Mouse (Mus musculus): ENCODE measurements around the gene Tagap1. TPM values are rescaled to one million over a fixed set of nuclear protein-coding genes. Genes with fewer than 3 reads are reported as not detected.
"Not testable (repeated sequence)": the region's sequence is repeated elsewhere in the genome, so short reads cannot be mapped to it uniquely, and the experiment has no call there.

Tagap1 gene
- polyA plus RNA-seq (2012; fragmentation: generic; extraction: Trizol) = 12.2 TPM

GRCm38 (mm10) chr17:6960776-6961175 is at the start of gene Tagap1:
Gene Tagap1, minus strand, starts transcription at chr17:6961156.
- not testable (repeated sequence) for H3K79me2 ChIP-seq (ENCODE audit: control insufficient read depth, insufficient read depth); H3K36me3 ChIP-seq (ENCODE audit: control insufficient read depth, insufficient read depth); H3K27me3 ChIP-seq (ENCODE audit: control insufficient read depth, insufficient read depth, insufficient read length)
- peak within 1 kb of the TSS; percentile 22 for H3K4me3 ChIP-seq
- peak within 1 kb of the TSS; percentile 47 for H3ac ChIP-seq (ENCODE audit: control insufficient read depth, insufficient read length)
- peak within 1 kb of the TSS; percentile 62 for H3K4me2 ChIP-seq (ENCODE audit: low read depth)

GRCm38 (mm10) chr17:7009901-7010300 is 48.9 kb upstream of the Tagap1 start:
- not testable (repeated sequence) for H3K27me3 ChIP-seq (ENCODE audit: control insufficient read depth, insufficient read depth, insufficient read length); H3ac ChIP-seq (ENCODE audit: control insufficient read depth, insufficient read length)
- peak overlapping the region; percentile 58 for H3K4me2 ChIP-seq (ENCODE audit: low read depth)

GRCm38 (mm10) chr17:7009440-7009839 is 48.5 kb upstream of the Tagap1 start:
- H3K79me2 ChIP-seq (ENCODE audit: control insufficient read depth, insufficient read depth); H3K4me2 ChIP-seq (ENCODE audit: low read depth); H3K36me3 ChIP-seq (ENCODE audit: control insufficient read depth, insufficient read depth); H3K27me3 ChIP-seq (ENCODE audit: control insufficient read depth, insufficient read depth, insufficient read length); H3K4me3 ChIP-seq; H3ac ChIP-seq (ENCODE audit: control insufficient read depth, insufficient read length): not testable (repeated sequence)

More at GRCm38 (mm10) chr17:7009901-7010300, 48.9 kb upstream of the Tagap1 start:
- not testable (repeated sequence) for H3K79me2 ChIP-seq (ENCODE audit: control insufficient read depth, insufficient read depth); H3K4me3 ChIP-seq; H3K36me3 ChIP-seq (ENCODE audit: control insufficient read depth, insufficient read depth)

GRCm38 (mm10) chr17:7008885-7009284 is 47.9 kb upstream of the Tagap1 start:
- H3K4me3 ChIP-seq; H3K36me3 ChIP-seq (ENCODE audit: control insufficient read depth, insufficient read depth); H3K27me3 ChIP-seq (ENCODE audit: control insufficient read depth, insufficient read depth, insufficient read length); H3K79me2 ChIP-seq (ENCODE audit: control insufficient read depth, insufficient read depth); H3K4me2 ChIP-seq (ENCODE audit: low read depth); H3ac ChIP-seq (ENCODE audit: control insufficient read depth, insufficient read length): not testable (repeated sequence)

GRCm38 (mm10) chr17:7005646-7006045 is 44.7 kb upstream of the Tagap1 start:
- H3K79me2 ChIP-seq (ENCODE audit: control insufficient read depth, insufficient read depth); H3K27me3 ChIP-seq (ENCODE audit: control insufficient read depth, insufficient read depth, insufficient read length); H3K36me3 ChIP-seq (ENCODE audit: control insufficient read depth, insufficient read depth); H3ac ChIP-seq (ENCODE audit: control insufficient read depth, insufficient read length); H3K4me3 ChIP-seq; H3K4me2 ChIP-seq (ENCODE audit: low read depth): not testable (repeated sequence)

GRCm38 (mm10) chr17:7003392-7003791 is 42.4 kb upstream of the Tagap1 start:
- not testable (repeated sequence) for H3K79me2 ChIP-seq (ENCODE audit: control insufficient read depth, insufficient read depth); H3K27me3 ChIP-seq (ENCODE audit: control insufficient read depth, insufficient read depth, insufficient read length); H3ac ChIP-seq (ENCODE audit: control insufficient read depth, insufficient read length); H3K4me3 ChIP-seq; H3K36me3 ChIP-seq (ENCODE audit: control insufficient read depth, insufficient read depth); H3K4me2 ChIP-seq (ENCODE audit: low read depth)

- H3ac ChIP-seq (ENCODE audit: control insufficient read depth, insufficient read length); H3K4me2 ChIP-seq (ENCODE audit: low read depth); H3K4me3 ChIP-seq; H3K79me2 ChIP-seq (ENCODE audit: control insufficient read depth, insufficient read depth); H3K36me3 ChIP-seq (ENCODE audit: control insufficient read depth, insufficient read depth); H3K27me3 ChIP-seq (ENCODE audit: control insufficient read depth, insufficient read depth, insufficient read length): not testable (repeated sequence)
These were observed 41.0 kb upstream of the Tagap1 start for GRCm38 (mm10) chr17:7001790-7002585.

GRCm38 (mm10) chr17:6997778-6998490 is 37.0 kb upstream of the Tagap1 start:
- not testable (repeated sequence) for H3K36me3 ChIP-seq (ENCODE audit: control insufficient read depth, insufficient read depth); H3K27me3 ChIP-seq (ENCODE audit: control insufficient read depth, insufficient read depth, insufficient read length); H3K4me2 ChIP-seq (ENCODE audit: low read depth); H3ac ChIP-seq (ENCODE audit: control insufficient read depth, insufficient read length); H3K79me2 ChIP-seq (ENCODE audit: control insufficient read depth, insufficient read depth); H3K4me3 ChIP-seq

- not testable (repeated sequence) for H3K4me2 ChIP-seq (ENCODE audit: low read depth); H3K79me2 ChIP-seq (ENCODE audit: control insufficient read depth, insufficient read depth); H3ac ChIP-seq (ENCODE audit: control insufficient read depth, insufficient read length); H3K36me3 ChIP-seq (ENCODE audit: control insufficient read depth, insufficient read depth); H3K27me3 ChIP-seq (ENCODE audit: control insufficient read depth, insufficient read depth, insufficient read length); H3K4me3 ChIP-seq
These were observed 35.9 kb upstream of the Tagap1 start for GRCm38 (mm10) chr17:6996826-6997225.

- H3K4me2 ChIP-seq (ENCODE audit: low read depth); H3ac ChIP-seq (ENCODE audit: control insufficient read depth, insufficient read length); H3K4me3 ChIP-seq; H3K79me2 ChIP-seq (ENCODE audit: control insufficient read depth, insufficient read depth); H3K27me3 ChIP-seq (ENCODE audit: control insufficient read depth, insufficient read depth, insufficient read length); H3K36me3 ChIP-seq (ENCODE audit: control insufficient read depth, insufficient read depth): not testable (repeated sequence)
These were observed 34.5 kb upstream of the Tagap1 start for GRCm38 (mm10) chr17:6995504-6995903.

- not testable (repeated sequence) for H3K79me2 ChIP-seq (ENCODE audit: control insufficient read depth, insufficient read depth); H3K4me2 ChIP-seq (ENCODE audit: low read depth); H3K27me3 ChIP-seq (ENCODE audit: control insufficient read depth, insufficient read depth, insufficient read length); H3ac ChIP-seq (ENCODE audit: control insufficient read depth, insufficient read length); H3K4me3 ChIP-seq; H3K36me3 ChIP-seq (ENCODE audit: control insufficient read depth, insufficient read depth)
These were observed 25.2 kb upstream of the Tagap1 start for GRCm38 (mm10) chr17:6986118-6986517.

GRCm38 (mm10) chr17:6980144-6980543 is 19.2 kb upstream of the Tagap1 start:
- H3K4me2 ChIP-seq (ENCODE audit: low read depth) = peak overlapping the region; percentile 20
- H3K79me2 ChIP-seq (ENCODE audit: control insufficient read depth, insufficient read depth); H3ac ChIP-seq (ENCODE audit: control insufficient read depth, insufficient read length); H3K36me3 ChIP-seq (ENCODE audit: control insufficient read depth, insufficient read depth); H3K27me3 ChIP-seq (ENCODE audit: control insufficient read depth, insufficient read depth, insufficient read length): not testable (repeated sequence)
- H3K4me3 ChIP-seq = peak overlapping the region; percentile 20

GRCm38 (mm10) chr17:6979380-6979779 is 18.4 kb upstream of the Tagap1 start:
- not testable (repeated sequence) for H3K36me3 ChIP-seq (ENCODE audit: control insufficient read depth, insufficient read depth); H3K27me3 ChIP-seq (ENCODE audit: control insufficient read depth, insufficient read depth, insufficient read length); H3ac ChIP-seq (ENCODE audit: control insufficient read depth, insufficient read length); H3K4me2 ChIP-seq (ENCODE audit: low read depth); H3K79me2 ChIP-seq (ENCODE audit: control insufficient read depth, insufficient read depth)
- peak overlapping the region; percentile 20 for H3K4me3 ChIP-seq
